Mouse (Mus musculus) adrenal gland, postnatal 25 days (tissue): Measurements from ENCODE around the gene Ric8b. TPM values are rescaled to one million over a fixed set of nuclear protein-coding genes. Genes with fewer than 3 reads are reported as not detected.

Experiments used
- DNase-seq: peaks from one replicate; pipeline ENCODE4 v3.0.0; 2021; ENCODE audit warnings: mixed read lengths
- total RNA-seq: library from RNA; stranded (reverse); gene quantifications from 2 replicates; pipeline ENCODE4 v1.2.3, GENCODE M21; 2021

Gene Ric8b
- total RNA-seq, 1 experiment from 2014 or later, result 32.3 TPM

DNA sequence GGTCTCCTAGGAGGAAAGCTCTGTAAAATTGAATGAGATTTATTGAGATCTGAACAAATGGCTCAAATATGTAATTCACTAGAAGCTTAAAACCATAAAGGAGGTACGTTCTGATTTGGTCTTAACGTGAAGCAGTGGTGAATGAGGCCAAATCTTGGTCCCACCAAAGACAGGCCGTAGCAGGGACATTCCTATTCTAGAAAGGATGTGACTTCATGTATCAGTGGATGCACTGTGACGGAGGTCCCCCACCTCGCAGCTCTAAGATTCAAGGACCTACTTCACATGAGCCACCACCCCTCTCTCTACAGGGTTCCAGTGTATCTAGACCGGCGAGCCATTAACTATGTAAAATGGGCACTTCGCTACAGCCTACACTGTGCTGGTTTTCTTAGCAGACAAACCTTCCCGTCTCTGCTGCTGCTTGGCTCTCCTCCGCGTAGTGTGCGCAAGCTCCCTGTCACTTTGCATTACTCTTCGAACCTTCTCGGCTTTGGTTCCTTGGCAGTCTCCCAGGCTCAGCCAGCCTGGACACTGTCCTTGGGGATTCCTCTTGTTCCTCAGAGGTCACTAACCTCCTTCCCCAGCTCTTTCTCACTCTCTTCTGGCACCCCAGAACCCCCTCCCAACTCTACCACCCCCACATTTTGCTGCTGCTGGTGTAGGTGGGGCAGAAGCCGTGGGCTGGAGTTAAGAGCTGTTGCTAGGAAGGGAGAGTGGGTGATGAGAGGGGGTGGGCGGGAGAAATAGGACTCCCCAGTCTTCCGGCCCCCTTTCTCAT, 8.2 kb upstream of the Ric8b start:
- peak; percentile 57 for DNase-seq

DNA sequence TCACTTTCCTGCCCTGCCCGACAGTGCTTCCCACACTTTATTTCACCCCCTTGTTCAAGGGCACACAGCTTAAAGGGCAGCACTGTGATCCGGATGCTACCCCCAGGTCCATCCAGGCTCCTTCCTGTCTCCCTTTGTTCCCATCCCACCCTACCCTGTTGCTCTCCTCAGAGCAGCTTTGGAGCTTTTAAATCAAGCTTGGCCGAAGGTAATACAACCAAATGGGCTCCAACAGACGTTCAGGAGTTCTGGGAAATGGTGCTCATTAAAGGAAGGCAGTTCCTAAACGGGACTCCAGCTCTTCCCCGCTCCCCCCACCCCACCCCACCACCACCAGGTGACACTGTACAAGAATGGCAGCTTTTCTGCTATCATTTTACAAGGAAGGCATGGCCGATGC, 7.2 kb upstream of the Ric8b start:
- DNase-seq, result no peak

DNA sequence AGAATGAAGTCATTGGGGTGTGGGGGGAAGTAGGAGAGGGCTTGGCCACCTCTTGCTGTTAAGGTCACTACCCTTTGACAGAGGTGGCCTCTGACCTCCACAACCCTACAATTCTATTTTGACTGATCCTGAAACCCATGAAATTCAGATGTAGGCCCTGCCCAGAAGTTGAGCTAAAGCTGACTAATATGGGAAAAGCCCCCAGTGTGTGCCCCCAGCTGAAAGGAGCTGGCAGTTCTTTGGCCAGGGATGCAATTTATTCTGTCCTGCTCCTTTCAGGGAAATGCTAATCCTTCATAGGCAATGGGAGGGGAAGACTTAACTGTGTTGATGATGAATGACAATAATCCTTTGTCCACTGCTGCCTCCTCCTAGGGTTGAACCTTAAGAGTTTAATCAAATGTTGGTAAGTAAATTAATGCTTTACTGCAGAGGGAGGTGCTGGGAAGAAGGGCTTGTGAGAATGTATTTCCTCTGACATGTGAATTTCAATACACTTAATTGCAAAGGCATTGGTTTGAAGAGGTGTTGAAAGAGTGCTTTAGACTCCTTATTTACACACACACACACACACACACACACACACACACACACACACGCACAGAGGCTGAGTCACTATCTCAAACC, 6.5 kb upstream of the Ric8b start:
- DNase-seq, result no peak

DNA sequence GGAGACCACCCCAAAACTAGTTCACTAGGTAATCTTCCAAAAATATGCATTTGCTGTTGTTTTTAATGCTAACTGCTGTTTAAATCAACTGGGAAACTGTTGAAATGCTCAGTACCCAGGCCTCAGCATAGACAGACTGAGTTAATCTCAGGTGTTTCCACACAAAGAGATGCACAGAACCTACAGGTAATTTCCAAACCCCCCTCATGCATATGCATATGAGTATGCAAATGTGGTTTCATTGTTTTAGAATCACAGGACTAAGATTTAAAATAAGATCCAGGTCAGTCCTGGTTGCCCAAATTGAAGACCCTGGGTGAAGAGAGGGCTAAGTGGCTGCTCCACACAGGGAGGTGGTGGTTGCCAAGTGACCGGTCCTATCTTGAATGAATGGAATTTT, 4.3 kb upstream of the Ric8b start:
- DNase-seq, result no peak

DNA sequence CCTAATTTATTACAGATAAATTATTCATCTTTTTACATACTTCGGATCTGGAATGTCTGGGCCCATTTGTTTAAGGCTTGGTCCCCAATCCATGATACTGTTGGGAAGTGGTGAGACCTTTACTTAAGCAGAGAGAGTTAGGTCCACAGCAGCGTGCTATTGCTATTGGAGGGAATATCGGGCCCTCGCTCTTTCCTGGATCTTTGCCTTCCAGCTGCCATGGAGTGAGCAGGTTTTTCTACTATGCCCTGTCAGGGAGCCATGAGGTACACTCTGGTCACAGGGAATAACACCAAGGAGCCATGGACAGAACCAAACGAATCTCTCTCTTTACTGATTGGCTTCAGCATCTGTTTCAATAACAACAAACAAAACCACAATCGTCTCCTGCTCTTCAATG, 1.9 kb upstream of the Ric8b start:
- no peak for DNase-seq

DNA sequence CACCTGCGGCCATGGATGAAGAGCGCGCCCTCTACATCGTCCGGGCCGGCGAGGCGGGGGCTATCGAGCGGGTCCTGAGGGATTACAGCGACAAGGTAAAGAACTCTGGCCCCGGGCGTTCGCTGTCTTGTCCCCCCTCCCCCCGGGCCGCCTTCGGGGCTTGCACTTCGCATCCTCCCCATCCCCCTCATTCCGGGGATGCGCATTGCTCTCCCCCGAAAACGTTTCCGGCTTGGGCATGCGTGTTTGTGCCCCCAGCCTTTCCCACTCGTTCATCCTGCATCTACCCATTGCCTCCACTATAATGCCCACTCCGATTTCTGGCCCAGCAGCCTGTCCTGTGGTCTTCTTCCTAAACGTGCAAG, 297 bp downstream of the Ric8b start:
- peak; percentile 49 for DNase-seq

DNA sequence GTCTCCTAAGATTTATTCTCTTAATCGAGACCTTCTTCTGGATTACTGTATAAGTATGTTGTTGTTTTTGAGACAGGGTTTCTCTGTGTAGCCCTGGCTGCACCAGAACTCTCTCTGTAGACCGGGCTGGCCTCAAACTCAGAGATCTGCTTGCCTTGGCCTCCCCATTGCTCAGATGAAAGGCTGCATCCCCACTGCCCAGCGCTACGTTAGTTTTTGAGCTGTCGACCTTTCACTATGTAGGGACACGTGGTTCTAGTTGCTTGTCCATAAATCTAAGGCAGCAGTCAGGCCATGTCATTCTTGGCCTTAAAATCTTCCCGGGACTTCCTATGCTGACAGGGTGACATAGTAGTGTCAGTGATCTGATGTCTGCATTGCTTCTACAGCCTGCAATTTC, 8.9 kb downstream of the Ric8b start:
- no peak for DNase-seq

DNA sequence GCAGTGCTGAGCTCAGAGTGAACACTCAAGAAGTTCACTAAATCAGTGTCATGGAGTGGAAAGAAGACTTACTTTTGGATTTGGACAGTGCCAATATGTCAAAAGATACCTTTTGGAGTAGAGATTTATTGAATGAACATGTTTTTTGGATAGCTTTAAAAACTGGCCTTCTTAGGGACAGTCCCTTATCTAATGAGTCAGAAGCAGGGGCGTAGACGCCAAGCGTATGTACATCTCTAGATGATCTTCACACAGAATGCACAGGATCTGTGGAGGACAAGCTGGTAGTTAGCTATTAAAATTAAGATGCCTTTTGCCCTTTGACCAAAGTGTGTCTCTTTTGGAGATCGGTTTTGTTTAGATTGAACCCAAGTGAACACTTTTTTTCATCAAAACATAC, 9.5 kb downstream of the Ric8b start:
- DNase-seq, result no peak

DNA sequence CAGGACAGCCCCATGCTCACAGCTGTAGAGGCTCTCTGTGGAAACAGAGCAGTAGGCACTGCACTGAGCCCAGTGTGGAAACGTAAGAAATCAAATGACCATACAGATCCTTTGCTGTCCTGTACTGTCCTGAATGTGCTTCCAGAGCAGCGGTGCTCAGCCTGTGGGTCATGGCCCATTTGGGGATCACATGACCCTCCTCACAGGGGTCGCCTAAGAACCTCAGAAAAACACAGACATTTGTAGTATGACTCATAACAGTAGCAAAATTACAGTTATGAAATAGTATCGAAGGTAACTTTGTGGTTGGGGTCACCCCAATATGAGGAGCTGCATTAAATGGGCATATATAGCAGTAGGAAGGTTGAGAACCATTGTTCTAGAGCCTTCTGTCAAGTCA, 11.0 kb downstream of the Ric8b start:
- DNase-seq, result no peak

DNA sequence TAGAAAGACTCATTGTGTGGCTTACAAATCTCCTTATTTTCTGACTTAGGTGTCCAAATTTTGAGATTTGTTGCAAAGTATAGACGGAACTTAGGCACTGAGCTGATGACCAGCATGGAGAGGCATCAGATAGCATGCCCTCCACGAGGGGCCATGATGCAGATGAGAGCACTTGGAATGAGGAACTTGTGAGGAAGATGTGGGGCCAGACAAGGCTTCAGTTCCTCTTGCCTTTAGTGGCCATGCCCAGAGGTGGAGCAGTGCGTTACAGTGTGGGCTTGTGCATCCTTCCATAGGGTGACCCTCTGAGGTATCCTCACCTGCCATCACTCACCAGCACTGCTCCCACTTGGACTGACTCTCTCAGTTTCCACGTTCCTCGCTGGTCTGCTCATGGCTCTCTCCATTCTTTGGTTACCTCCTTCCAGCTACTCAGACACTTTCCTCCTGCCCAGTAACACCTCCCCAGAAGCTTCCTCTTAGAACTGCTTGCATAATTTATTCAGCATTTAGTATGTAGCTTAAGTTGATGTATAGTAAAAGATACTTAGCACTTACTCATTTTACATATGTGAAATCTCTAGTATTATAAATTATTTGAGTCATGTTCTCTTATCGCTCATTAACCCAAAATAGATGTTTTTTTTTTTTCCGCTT, 18.3 kb downstream of the Ric8b start:
- no peak for DNase-seq

DNA sequence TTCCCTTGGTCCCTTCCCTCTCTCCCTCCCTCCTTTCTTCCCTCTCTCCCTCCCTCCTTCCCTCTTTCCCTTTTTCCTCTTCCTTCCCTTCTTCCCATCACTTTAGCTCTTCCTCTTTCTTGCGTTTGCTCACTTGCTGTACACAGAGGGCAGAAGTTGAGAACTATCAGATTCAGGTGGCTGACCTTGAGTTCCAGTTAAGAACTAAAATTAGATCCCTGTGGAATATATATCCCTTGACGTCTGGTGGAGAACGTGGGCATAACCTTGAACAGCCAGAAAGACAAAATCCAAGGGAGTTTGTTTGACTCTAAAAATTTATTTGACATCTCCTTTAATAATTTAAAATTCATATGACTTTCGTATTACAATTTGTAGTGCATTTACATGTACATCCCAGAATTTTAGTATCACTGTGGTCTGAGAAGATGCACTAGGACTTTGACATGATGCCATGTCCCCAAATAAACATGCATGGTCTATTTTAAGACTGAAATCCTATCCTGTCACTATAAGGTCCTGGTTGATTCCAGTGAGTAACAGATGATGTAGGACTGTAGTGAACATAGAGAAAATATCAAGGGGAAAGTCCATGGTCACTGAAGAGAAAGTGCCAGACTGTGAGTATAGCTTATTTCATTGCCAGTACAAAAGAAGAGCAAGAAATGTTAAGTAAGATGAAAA, 19.6 kb downstream of the Ric8b start:
- DNase-seq, result no peak

DNA sequence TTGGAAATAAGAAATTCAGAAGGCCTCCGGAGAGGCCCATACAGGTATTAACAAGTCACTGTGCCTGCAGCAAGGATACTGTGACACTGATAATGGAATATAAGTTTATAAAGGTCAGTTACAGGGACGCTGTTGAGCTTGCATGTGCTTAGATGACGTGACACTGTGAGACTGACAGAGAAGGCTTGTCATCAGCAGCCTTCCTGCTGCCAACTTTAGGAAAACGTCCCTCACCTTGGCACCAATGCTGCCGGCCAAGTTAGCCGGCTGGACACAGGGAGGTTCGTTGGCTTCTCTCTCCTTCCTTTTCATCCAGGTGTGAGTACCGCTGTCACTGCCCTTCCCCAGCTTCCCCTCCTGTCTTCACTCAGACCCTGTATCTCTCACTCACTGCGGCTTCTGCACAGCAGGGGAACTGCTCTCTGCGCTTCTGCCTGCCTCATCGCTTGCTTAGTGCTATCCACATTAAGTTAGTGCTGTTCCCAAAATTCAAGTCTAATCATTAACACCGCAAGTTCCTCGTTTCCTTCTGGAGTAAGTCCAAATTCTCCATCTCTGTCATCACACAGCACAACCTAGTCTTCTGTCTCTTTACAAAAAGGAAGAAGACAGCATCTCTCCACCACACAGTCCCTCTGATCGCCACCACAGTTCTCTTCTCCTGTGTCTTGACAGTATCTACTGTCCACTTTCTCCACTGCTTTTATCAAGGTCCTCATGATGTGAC, 20.8 kb downstream of the Ric8b start:
- no peak for DNase-seq

DNA sequence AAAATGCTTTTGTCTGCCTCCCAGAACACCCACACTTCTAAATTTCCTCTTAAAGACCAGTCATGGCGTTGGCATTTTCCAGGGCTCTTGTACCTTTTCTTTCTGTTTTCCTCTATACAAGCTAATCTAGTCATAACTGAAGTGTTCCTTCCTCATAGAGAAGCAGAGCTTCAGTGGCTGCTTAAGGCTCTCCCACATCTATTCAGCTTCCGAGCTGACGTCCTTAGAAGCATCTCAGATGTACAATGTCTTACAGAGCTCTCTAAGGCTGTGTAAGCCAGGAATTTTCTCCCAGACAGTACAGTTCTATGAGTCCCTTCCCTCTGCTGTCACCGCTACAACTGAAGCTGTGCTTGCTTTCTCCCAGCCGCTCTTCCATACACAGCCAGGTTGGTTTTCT, 21.5 kb downstream of the Ric8b start:
- DNase-seq, result no peak

DNA sequence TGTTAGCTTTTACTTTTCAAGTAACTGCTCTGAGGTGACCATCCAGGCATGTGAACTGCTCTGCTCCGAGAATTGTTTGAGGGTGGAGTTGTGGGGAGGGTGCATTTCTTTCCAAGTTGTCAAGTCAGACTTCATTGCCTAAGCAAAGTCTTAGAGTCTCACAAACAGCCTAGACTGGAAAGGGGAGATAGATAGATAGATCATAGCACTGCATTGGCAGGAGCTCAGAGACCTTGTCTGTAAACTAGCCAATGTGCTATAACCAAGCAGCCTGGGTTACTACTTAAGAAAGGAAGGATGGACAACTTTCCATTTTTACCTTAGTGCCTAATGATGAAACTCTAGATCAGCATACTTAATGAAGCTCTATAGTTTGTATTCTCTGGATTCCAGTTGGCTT, 22.9 kb downstream of the Ric8b start:
- no peak for DNase-seq

DNA sequence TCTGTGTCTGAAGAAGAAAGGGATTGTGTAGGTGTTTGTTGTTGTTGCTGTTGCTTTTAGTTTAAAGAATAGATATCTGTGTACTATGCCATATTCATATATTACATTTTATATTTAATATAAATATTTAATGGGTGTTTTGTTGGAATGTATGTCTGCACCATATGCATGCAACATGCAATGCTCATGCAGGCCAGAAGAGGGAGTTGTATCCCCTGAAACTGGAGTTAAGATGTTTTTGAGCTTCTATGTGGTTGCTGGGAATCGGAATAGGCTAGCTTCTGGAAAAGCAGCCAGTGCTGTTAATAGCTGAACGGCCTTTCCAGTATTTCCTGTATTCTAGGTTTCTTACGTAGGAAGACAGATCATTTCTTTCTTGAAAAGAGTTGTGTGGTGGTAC, 28.3 kb downstream of the Ric8b start:
- no peak for DNase-seq

DNA sequence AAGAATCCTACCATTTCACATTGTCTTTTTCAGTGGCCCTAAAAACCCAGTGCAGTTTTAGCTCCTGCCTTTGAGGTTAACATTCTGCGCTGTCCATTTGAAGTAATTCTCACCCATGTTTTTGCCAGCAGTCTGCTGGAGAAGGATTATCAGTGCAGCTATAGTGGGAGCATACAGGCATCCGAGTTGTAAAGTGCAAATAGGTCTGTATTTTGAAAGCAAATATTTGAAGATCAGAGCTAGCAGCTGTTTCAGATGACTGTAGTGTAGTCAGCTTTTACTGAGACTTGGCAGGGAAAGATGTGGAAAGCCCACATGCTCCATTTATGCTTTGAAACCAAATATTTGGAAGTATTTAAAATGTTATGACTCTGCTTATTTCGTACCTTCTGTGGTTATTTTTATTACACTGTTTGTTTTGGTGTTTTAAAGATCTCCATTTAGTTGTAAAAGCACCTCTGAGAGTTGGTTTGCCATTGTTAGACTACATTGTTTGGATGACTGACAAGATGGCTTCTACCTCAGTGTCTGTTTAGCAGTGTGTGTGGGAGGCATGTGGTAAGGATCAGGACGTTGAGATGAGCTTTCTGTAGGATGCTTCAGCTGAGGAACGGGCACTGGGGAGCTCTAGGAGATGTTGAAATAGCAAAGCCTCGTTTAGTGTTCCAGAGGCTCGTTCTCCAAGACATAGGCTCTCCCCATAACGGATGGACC, 31.7 kb downstream of the Ric8b start:
- DNase-seq, result no peak

DNA sequence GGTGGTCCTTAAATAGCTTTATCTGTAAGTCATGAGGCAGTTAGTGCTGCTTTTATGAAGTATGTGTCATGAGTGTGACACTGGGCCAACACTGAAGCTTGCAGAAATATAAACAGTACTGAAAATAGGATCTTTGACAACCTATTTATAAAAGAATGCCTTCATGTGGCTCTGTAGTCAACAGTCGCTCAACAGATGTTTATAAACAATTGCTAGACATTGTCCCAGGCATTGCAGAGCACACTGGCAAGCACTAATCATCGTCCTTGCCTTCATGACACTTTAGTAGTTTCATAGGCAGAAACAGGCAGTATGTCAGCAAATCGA, 32.2 kb downstream of the Ric8b start:
- DNase-seq, result no peak

DNA sequence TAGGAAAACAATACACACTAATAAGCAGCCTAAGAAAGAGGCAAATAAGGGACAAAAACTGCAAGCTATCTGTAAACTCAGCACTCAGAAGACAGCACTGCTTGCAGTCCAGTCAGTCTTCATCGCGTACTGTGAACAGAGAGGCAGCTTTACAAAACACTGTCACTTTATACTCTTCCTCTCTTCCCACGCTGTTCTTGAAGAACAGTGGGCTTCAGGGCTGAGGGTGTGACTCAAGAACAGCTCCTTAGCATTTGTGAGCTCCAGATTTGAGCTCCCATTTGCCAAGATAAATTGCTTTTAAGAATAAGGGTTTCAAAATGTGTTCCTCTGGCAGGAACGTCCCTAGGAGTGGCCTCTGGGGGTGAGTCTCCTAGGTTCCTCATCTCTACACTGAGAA, 33.0 kb downstream of the Ric8b start:
- no peak for DNase-seq

DNA sequence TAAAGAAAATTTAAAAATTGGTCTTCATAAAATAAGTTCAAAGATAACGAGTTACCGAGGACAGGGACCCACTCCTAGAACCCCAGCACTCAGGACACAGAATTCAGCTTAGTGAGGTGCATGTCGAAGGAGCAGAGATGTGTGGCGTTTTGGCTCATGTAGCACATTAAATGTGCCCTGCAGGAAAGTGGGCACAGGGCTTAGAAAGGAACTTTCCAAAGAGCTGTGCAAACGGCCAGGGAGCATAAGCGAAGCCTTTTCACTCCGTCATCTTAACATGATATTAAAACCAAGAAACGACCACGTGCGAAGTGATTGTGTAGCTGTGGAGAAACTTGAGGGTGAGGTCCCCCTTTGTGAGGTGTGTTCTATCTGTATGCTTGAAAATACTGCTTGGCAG, 36.8 kb downstream of the Ric8b start:
- no peak for DNase-seq

DNA sequence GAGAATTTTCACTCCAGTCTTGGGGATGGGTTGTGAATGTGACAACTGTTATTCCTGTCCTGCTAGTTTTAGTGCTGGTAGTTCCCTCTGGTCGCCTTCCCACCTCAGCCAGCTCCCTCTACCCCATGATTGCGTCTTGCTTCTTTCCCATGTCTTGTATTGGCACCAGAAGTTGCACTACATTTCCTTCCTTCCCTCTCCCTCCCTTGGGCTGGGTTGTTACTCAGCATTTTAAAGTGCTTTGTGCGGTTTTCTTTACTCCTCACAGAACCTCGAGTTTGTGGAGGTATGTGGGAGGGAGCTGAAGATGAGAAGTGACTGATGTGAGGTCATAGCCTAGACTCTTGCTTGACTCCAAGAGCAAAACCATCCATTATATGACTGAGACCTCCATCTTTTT, 38.8 kb downstream of the Ric8b start:
- DNase-seq, result no peak

DNA sequence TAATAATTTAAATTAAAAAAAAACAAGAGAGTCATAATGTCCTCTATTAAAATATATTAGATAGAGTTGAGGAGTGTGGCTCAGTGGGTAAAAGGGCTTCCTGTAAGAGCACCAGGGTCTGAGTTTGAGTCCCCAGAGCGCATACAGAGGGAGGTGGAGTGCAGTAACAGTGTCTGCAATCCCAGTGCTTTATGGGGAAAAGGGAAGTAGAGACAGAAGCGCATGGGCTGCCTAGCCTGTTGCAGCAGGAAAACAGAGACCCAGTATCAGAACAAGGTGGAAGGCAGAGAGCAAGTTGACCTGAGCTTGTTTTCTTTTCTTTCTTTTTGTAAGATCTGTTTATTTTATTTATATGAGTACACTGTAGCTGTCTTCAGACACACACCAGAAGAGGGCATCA, 41.2 kb downstream of the Ric8b start:
- DNase-seq, result no peak

DNA sequence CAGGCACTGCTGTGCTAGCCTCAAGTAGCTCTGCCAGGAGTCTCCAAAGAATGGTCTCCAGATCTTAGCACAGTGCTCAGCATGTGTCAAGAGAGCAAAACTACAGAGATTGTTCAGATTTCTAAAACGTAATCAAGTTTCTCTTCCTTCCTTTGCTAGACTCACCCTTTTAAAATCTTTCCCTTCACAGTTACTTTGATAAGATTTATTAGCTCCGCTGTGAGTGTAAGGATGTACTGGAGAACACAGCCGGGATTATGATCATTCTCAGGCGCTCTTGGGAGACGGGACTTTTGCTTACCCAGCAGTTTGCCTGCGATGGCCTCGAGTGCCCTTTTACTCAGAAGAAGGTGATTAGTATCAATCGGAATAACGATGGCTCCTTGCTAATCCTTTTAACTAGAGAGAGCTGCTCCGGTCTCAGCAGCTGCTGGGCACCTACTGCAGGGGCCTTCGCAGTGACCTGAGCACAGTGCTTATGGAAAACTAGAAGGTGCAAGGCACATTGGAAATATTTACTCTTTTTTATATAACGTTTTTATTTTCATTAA, 43.0 kb downstream of the Ric8b start:
- DNase-seq, result no peak
